In the genomic region with DNA sequence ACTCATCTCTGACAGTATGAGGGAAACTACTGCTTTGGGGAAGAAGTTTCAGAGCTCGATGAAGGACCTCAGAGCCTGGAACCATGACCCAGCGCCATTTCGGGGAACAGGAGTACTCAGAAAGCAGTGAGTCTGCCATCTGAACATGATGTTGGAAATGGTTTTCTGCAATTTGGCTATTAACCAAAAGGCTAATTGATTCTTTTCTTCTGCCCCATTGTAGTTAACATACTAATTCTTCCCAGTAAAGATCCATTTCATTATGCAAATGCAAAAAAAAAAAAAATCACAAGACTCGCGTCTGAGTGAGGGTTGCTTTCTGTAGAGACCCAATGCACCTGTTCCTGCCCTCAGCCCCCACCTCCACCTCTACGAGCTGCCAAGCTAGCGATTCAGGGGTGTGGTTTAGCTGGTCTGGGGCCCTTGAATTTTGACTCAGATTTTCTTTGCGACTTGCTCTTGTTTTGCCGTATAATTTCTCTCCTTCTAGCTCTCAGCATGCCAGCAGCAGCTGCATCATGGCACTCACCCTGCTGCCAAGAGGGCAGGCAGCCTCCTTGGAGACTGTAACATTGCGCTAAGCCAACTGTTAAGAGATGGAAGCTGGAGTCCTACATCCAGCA, we compare ENCODE assay signal across 9 mouse cellular contexts.
DNase-seq lines count a peak whose midpoint lies in the region; ATAC-seq lines count a peak whose summit lies in the region.
"Had no signal": no experiment of that assay in that cellular context is flagged by ENCODE, and none has a peak within 500 bp of the region (broad histone marks: within the 10 kb centered on the region; RNA-seq: fewer than 3 reads in every experiment).

No protein-coding gene starts in this region.

- peak; percentile 21 to 39 for DNase-seq in frontal cortex, postnatal 36 days (ENCODE audit: low spot score in 2 of 2)
- no peak for DNase-seq in frontal cortex, postnatal 25 days (ENCODE audit: low spot score in 2 of 2)
- peak; percentile 24 for DNase-seq in adipocyte (ENCODE audit: low spot score)
- peak; percentile 82 for DNase-seq in forebrain, embryonic 14.5 days (ENCODE audit: low spot score)
- DNase-seq in kidney, adult 11 months: no peak
- DNase-seq in adrenal gland, adult (ENCODE audit: inconsistent age in 2 of 2, low spot score in 1 of 2): no peak
- DNase-seq: right cerebral cortex, postnatal 14 days had no signal

- no peaks in the 10 kb centered on the region for H3K9me3 ChIP-seq in forebrain, embryonic 14.5 days (replicated peaks; ENCODE audit: control insufficient read depth, low read length)
- no peaks in the 10 kb centered on the region for H3K9me3 ChIP-seq in neural tube, embryonic 14.5 days (ENCODE audit: control insufficient read depth, low read length)
- H3K9me3 ChIP-seq in kidney, embryonic 14.5 days (ENCODE audit: control insufficient read depth, low read length): no peaks in the 10 kb centered on the region

- H3K4me1 ChIP-seq in forebrain, embryonic 14.5 days (ENCODE audit: control insufficient read depth, insufficient read depth, low read length): peaks cover 19% of the 10 kb centered on the region
- peaks cover 3% of the 10 kb centered on the region; the same call in 1 of the 2 replicates for H3K4me1 ChIP-seq in neural tube, embryonic 14.5 days (ENCODE audit: control insufficient read depth, insufficient read depth, low read length)
- H3K4me1 ChIP-seq in kidney, embryonic 14.5 days (ENCODE audit: control insufficient read depth, insufficient read depth, low read length): no peaks in the 10 kb centered on the region; the same call in 1 of the 2 replicates

- no peaks in the 10 kb centered on the region for H3K27me3 ChIP-seq in forebrain, embryonic 14.5 days (replicated peaks; ENCODE audit: control insufficient read depth, insufficient read depth, low read length)
- H3K27me3 ChIP-seq in neural tube, embryonic 14.5 days (ENCODE audit: control insufficient read depth, insufficient read depth, low read length): no peaks in the 10 kb centered on the region
- no peaks in the 10 kb centered on the region for H3K27me3 ChIP-seq in kidney, embryonic 14.5 days (ENCODE audit: control insufficient read depth, insufficient read depth, low read length)

- peak overlapping the region; percentile 21 for H3K4me2 ChIP-seq in forebrain, embryonic 14.5 days (ENCODE audit: low read length)
- no peak overlapping the region for H3K4me2 ChIP-seq in neural tube, embryonic 14.5 days (ENCODE audit: low read depth, low read length)
- H3K4me2 ChIP-seq in kidney, embryonic 14.5 days (replicated peaks; ENCODE audit: low read depth, low read length): no peak overlapping the region

- H3K9ac ChIP-seq in forebrain, embryonic 14.5 days (ENCODE audit: low read length): no peak overlapping the region
- H3K9ac ChIP-seq in neural tube, embryonic 14.5 days (replicated peaks; ENCODE audit: low read depth, low read length): no peak overlapping the region
- H3K9ac ChIP-seq in kidney, embryonic 14.5 days (ENCODE audit: low read depth, low read length): no peak overlapping the region

- peak; percentile 90 for ATAC-seq in forebrain, embryonic 14.5 days
- peak; percentile 57; the same call in 1 of the 2 replicates for ATAC-seq in neural tube, embryonic 14.5 days (ENCODE audit: low read depth)
- no peak for ATAC-seq in kidney, embryonic 14.5 days (ENCODE audit: low FRiP score, low TSS enrichment)

- H3K4me3 ChIP-seq in forebrain, embryonic 14.5 days (ENCODE audit: low read depth, low read length): no peak overlapping the region
- no peak overlapping the region for H3K4me3 ChIP-seq in neural tube, embryonic 14.5 days (ENCODE audit: low read depth, low read length)
- no peak overlapping the region for H3K4me3 ChIP-seq in kidney, embryonic 14.5 days (ENCODE audit: low read length)

- H3K27ac ChIP-seq in forebrain, embryonic 14.5 days (ENCODE audit: low read depth, low read length): peak overlapping the region; percentile 56
- no peak overlapping the region for H3K27ac ChIP-seq in neural tube, embryonic 14.5 days (ENCODE audit: low read depth, low read length)
- no peak overlapping the region for H3K27ac ChIP-seq in kidney, embryonic 14.5 days (ENCODE audit: low read depth, low read length)

- WGBS in forebrain, embryonic 14.5 days: 17% methylated on average over 10 of the region's 10 CpGs
- 43% methylated on average over 10 of the region's 10 CpGs for WGBS in neural tube, embryonic 14.5 days
- WGBS in kidney, embryonic 14.5 days: 75% methylated on average over 10 of the region's 10 CpGs

- no peaks in the 10 kb centered on the region for H3K36me3 ChIP-seq in forebrain, embryonic 14.5 days (ENCODE audit: control insufficient read depth, insufficient read depth, low read length)
- H3K36me3 ChIP-seq in neural tube, embryonic 14.5 days (ENCODE audit: control insufficient read depth, insufficient read depth, low read length): no peaks in the 10 kb centered on the region
- H3K36me3 ChIP-seq in kidney, embryonic 14.5 days (ENCODE audit: control insufficient read depth, insufficient read depth, low read length): no peaks in the 10 kb centered on the region

Comparison
In these comparisons a context has a peak if more than half of its experiments do, and no peak if none do; other contexts are left out.
1. DNase-seq: peak in frontal cortex, postnatal 36 days (2 of 2), adipocyte (single experiment) and forebrain, embryonic 14.5 days (single experiment); none in frontal cortex, postnatal 25 days (0 of 2), kidney, adult 11 months (single experiment) and adrenal gland, adult (0 of 2).